Mouse (Mus musculus) left cerebral cortex, adult 2 months (tissue): Measurements from ENCODE around the gene Dusp19. TPM values are rescaled to one million over a fixed set of nuclear protein-coding genes. Genes with fewer than 3 reads are reported as not detected.

Experiments
- DNase-seq, 2 experiments: peaks; one replicate each; pipeline ENCODE4 v3.0.0; 2021 to 2022; ENCODE audit warnings: low spot score in 2 of 2, mixed read lengths in 1 of 2; ENCODE audit errors: extremely low spot score in 1 of 2
- H3K27ac ChIP-seq: fragments of 200-600 bp; 2 replicates; pipeline ENCODE4 v1.8.1; 2022
- H3K4me3 ChIP-seq: fragments of 200-600 bp; 2 replicates; pipeline ENCODE4 v1.8.1; 2022
- CTCF ChIP-seq: fragments of 200-600 bp; IDR thresholded peaks from 2 replicates; pipeline ENCODE4 v1.8.1; 2022; ENCODE audit warnings: antibody characterized with exemption, mild to moderate bottlenecking, moderate library complexity
- intact Hi-C: fragments of 180-260 bp; cut with DNase I; formaldehyde crosslinking; loops from one replicate; pipeline ENCODE4 v1.15.1; 2025
- long read RNA-seq, 2 experiments: library from polyadenylated mRNA; stranded (forward); transcript quantifications; one replicate each; pipeline ENCODE4 v2.0.0; 2021; ENCODE audit warnings: borderline mapping rate in 2 of 2
- total RNA-seq, 2 experiments: library from RNA; stranded (reverse); gene quantifications; 2 replicates each; pipeline ENCODE4 v1.2.3; 2021

The Dusp19 gene
- 10 to 100 TPM; 22.3 to 25.9 TPM for total RNA-seq
- long read RNA-seq, experiment 1, transcript Dusp19-201 (4 exons, 1,632 nt), result major isoform, 16 of 28 reads
- long read RNA-seq, experiment 1, partial matches to known transcripts, result 1 of 28 reads
- long read RNA-seq, experiment 1, other reads (novel, unspliced or antisense), result 8 of 28 reads
- long read RNA-seq, experiment 2, transcript Dusp19-201 (4 exons, 1,632 nt), result major isoform, 10 of 25 reads
- long read RNA-seq, experiment 2, partial matches to known transcripts, result 2 of 25 reads
- long read RNA-seq, experiment 2, other reads (novel, unspliced or antisense), result 10 of 25 reads

DNA sequence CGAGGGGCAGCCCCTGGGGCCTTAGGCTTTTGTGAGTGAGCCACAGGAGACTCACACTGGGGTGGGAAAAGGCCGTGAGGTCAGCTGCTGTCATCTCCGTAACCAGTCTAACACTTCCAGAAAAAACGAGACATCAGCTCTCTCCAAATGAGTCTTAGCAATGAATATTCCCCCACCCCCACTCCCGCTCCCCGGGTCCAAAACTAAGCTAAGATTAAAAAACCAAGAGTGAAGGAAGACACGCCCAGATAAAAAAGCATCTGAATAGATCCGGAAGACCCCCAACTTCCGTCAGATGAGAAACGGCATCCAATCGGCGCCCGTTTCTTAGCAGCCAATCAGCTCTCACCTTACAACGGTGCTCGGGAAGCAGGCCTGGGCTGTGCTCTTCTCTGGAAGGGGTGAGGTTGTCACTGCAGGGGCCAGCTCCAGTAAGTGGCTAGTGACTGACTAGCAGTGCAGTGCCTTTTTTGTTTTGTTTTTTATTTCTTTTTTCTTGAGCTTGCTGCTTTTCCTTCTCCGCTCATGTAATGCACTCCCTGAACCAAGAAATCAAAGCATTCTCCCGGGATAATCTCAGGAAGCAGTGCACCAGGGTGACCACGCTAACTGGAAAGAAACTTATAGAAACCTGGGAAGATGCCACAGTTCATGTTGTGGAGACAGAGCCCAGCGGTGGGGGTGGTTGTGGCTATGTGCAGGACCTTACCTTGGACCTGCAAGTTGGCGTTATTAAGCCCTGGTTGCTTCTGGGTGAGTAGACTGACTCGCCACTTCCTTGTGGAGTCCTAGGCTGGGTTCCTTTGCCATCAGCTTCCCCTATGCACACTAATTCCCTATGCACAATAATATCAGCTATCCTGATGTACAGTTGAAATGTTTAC lies at the start of gene Dusp19, which contains the start of gene Nup35:
Gene Dusp19 (plus strand): TSS at position 192 of the 884 bp plus-strand sequence.
Gene Nup35 (plus strand): TSS at position 383 of the 884 bp plus-strand sequence.
- DNase-seq, result peak; percentile 94 to 96
- intact Hi-C loops, result loop anchor here (1.0 kb wide), 2 partner anchors 21 to 36 kb away; partner anchors contain the start of gene Nckap1
- no peak for TF ChIP-seq CTCF
- H3K4me3 ChIP-seq, result peak within 1 kb of the TSS; percentile 84
- peak within 1 kb of the TSS; percentile 86 for H3K27ac ChIP-seq

DNA sequence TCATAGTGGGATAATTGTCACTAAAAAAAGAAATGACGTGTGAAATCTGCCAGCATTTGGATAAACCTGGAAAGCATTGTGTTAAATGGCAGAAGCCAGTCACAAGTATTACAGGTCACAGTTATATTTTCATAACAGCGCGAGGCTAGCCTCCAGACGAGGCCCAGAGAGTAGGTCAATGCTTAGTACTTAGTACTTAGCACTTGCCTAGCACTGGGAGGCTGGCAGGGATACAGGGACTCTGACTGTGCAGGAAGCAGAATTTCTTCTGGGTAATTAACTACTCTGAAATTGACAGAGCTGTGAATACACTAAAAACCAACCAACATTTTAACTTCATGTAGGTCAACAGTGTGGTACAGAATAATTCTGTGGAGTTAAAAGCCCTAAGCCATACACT lies 49.4 kb upstream of the Dusp19 start:
- intact Hi-C loops, result no loop called here
- Histone ChIP-seq H3K4me3 (no peak overlapping the region), H3K27ac (no peak overlapping the region)
- TF ChIP-seq CTCF, result no peak
- DNase-seq, result no peak

GRCm38 (mm10) chr2:80570656-80571055 lies 46.2 kb upstream of the Dusp19 start:
- intact Hi-C loops, result no loop called here
- Histone ChIP-seq H3K4me3 (no peak overlapping the region), H3K27ac (no peak overlapping the region)
- no peak for DNase-seq
- TF ChIP-seq CTCF, result no peak

DNA sequence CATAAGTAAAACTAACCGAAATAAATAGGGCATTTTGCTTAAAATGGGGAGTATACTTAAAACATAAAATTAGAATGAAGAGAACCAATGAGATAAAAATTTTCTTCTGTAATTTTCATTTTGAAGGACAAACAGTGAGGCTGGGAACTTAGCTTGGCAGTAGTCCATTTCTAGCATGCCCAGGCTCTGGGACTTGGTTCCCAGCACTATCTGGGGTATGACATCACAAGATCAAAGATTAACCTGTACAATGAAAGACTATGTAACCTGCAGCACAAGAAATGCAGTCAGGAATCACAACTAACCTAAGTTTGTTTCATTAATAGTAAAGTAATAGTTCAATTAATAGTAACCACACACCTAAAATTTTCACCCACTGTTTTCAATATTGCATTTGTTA lies 39.6 kb upstream of the Dusp19 start:
- H3K27ac ChIP-seq, result no peak overlapping the region
- DNase-seq, result no peak
- intact Hi-C loops, result no loop called here
- no peak for TF ChIP-seq CTCF
- no peak overlapping the region for H3K4me3 ChIP-seq

- intact Hi-C loops, result no loop called here
- no peak for TF ChIP-seq CTCF
- 0 out of 2 replicates have a peak overlapping the region, but pooled peaks have one; percentile 12 for H3K27ac ChIP-seq
- peak overlapping the region; percentile 87 for H3K4me3 ChIP-seq
- no peak for DNase-seq
Measured at GRCm38 (mm10) chr2:80579253-80579891, 37.5 kb upstream of the Dusp19 start.

DNA sequence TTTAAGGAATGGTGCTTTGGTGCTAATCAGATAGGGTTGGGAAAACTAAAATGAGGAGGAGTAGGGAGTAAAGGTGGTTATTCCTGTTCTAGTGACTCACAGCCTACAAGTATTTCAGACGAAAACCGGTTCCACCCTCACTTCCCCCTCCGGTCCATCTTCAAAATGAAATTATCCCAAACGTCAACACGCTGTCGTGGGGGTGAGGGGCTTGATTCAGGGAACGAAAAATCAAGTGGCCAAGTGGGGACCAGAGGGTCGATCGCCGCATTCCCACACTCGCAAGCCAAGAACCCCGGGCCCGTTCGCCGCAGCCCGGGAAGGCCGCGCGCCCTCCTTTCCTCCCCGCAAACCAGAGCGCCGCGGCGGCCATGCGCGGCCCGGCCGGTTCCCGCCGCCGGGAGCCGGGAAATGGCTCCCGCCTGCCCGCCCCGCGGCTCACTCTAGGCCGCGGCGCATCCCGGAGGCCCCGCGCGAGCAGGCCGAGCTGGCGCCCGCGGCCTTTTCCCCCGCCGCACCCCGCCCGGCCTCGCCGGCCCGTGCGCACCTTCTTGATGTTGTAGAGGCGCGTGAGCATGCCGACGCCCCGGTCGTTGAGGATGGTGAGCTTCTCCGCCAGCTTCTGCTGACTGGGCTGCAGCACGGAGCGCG lies 36.4 kb upstream of the Dusp19 start:
- peak overlapping the region; percentile 94 for H3K27ac ChIP-seq
- DNase-seq, result peak; percentile 37 to 47
- intact Hi-C loops, result loop anchor here (2.0 kb wide), 1 partner anchor 58 kb away; no protein-coding TSS in a partner anchor
- no peak for TF ChIP-seq CTCF
- peak overlapping the region; percentile 87 for H3K4me3 ChIP-seq

- peak; percentile 83 for TF ChIP-seq CTCF
- Histone ChIP-seq H3K4me3 (peak within 1 kb of the TSS; percentile 87), H3K27ac (peak within 1 kb of the TSS; percentile 94)
- DNase-seq, result peak; percentile 89 to 90
- intact Hi-C loops, result loop anchor here (1.0 to 2.0 kb wide), 2 partner anchors 36 to 58 kb away; partner anchors contain the start of genes Dusp19 and Nup35
Measured at GRCm38 (mm10) chr2:80581043-80581711, 35.7 kb upstream of the Dusp19 start, which contains the start of gene Nckap1. Nckap1 (minus strand) TSS chr2:80581380.

GRCm38 (mm10) chr2:80582356-80582755 lies 34.5 kb upstream of the Dusp19 start:
- H3K27ac ChIP-seq, result no peak overlapping the region; the same call in 1 of the 2 replicates
- TF ChIP-seq CTCF, result no peak
- H3K4me3 ChIP-seq, result no peak overlapping the region
- intact Hi-C loops, result no loop called here
- DNase-seq, result no peak

- no peak for TF ChIP-seq CTCF
- no peak overlapping the region for H3K4me3 ChIP-seq
- no peak for DNase-seq
- intact Hi-C loops, result no loop called here
- peak overlapping the region; percentile 82 for H3K27ac ChIP-seq
Measured at GRCm38 (mm10) chr2:80594215-80594918, 22.5 kb upstream of the Dusp19 start.

GRCm38 (mm10) chr2:80596960-80597359 lies 19.9 kb upstream of the Dusp19 start:
- H3K4me3 ChIP-seq, result 0 out of 2 replicates have a peak overlapping the region, but pooled peaks have one; percentile 16
- H3K27ac ChIP-seq, result peak overlapping the region; percentile 81
- DNase-seq, result no peak
- TF ChIP-seq CTCF, result no peak; the same call in none of the 2 replicates
- intact Hi-C loops, result no loop called here
